Mouse (Mus musculus): Measurements from ENCODE around the gene Klhl10.

The Klhl10 gene

DNA sequence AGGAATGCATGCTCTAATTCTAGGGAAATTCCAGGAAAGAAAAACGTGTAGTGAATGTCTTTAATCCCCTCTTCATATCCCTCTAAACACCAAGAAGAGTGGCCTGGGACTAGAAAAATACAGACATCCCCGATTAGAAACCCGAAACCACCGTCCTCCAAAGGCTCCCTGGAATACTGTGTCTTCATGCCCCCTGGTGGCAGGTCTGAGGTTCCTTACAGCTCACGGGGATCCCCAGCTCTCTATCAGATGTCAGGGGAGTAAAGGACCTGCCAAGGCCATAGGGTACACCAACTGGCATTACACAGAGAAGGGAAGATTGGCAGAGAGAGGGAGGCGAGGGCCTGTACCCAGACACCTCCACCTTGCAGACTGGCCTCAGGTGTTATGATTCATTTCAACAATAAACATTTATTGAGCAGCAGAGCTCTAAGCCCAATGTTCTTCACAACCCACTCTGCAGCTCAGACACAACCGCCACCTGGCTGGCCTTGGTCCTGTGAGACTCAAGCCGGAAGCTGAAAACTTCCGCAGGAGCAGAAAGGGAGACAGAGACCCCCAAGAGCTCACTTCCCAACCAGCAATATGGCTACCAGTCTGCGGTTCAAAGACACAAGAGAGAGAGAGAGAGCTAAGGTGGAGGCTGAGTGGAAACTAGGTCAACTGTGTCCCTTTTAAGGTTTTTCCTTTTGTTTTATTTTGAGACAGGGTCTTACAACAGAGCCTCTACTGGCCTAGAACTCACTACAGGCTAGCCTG is 33.5 kb upstream of the Klhl10 start:
- peak; percentile 82 for DNase-seq (ENCODE audit: low spot score)

DNA sequence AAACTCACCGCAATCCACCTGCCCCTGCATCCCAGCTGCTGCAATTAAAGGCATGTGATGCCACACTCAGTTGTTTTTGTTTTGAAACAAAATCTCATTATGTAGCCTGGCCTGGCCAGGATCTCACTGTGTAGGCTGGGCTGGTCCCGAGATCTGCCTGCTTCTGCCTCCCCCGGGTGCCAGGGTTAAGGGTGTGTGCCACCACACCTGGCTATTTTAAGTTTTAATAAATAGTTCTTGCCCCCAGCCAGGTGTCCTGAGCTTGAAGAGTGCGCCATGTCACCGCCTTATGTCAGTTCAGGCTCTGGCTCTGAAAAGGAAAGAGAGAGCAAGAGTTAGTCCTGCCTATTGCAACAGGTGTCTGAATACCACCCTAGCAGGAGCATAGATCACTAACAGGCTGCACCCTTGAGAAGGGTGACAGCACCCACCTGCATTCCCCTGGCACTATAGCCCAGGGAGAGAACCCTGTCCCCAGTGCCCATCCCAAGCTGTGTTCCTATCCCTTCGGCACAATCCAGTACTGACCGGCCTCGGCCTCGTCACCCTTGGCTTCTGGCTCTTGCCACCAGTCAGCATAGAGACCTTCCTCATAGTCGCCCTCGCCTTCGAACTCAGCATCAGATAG is 32.8 kb upstream of the Klhl10 start:
- DNase-seq (ENCODE audit: low spot score) = no peak

DNA sequence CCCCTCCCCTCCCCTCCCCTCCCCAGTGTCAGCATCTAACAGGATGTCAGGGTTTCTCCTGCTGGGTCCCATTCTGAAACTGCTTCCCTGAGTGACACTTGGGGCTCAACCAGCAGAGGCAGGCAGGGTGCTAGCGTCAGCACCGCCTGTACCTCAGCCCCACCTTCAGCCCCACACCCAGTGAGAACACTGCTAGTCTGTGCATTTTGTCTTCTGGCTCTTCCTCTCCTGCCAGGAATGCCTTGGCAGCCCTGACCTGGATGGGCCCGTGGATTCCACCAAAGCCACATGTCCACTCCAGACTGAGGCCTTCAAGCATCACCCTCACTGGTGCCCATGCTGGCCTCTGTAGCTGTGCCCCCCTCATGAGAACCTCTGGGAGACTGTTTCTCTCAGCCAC is 32.0 kb upstream of the Klhl10 start:
- DNase-seq (ENCODE audit: low spot score) = no peak

DNA sequence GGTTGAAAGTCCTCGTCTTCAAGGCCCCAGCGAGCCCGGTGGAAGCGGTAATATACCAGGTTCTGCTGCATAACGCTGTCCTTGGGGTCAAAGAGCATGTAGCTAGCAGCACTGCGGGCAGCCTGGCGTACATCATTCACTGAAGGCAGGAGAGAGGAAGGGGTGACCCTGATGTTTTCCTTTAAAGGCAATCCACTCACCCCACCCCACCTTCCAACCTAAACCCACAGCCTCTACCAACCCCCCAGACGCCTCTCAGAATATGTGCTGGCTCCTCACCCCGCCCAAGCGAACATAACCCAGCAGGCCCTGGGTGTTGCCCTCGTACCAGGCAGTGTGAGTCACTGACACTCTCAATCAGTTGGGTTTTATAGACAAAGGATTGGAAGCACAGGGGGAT is 30.0 kb upstream of the Klhl10 start:
- no peak for DNase-seq (ENCODE audit: low spot score)

DNA sequence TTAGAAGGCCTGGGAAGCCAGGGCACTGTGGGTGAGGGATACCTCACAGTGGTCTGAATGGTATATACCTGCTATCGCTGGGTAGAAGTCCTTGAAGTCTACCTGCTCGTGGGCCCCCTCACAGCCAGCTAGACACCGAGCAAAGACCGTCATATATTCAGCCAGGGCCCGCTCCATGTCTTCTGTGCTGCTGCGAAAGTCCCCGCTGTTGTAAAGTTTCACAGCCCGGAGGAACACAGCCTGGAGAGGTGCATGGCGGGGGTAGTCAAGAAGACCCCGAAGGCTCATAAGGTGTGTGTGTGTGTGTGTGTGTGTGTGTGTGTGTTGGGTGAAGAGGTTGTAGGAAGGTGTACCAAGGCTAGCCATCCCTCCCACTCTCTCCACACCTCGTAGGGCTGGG is 28.2 kb upstream of the Klhl10 start:
- no peak for DNase-seq (ENCODE audit: low spot score)

DNA sequence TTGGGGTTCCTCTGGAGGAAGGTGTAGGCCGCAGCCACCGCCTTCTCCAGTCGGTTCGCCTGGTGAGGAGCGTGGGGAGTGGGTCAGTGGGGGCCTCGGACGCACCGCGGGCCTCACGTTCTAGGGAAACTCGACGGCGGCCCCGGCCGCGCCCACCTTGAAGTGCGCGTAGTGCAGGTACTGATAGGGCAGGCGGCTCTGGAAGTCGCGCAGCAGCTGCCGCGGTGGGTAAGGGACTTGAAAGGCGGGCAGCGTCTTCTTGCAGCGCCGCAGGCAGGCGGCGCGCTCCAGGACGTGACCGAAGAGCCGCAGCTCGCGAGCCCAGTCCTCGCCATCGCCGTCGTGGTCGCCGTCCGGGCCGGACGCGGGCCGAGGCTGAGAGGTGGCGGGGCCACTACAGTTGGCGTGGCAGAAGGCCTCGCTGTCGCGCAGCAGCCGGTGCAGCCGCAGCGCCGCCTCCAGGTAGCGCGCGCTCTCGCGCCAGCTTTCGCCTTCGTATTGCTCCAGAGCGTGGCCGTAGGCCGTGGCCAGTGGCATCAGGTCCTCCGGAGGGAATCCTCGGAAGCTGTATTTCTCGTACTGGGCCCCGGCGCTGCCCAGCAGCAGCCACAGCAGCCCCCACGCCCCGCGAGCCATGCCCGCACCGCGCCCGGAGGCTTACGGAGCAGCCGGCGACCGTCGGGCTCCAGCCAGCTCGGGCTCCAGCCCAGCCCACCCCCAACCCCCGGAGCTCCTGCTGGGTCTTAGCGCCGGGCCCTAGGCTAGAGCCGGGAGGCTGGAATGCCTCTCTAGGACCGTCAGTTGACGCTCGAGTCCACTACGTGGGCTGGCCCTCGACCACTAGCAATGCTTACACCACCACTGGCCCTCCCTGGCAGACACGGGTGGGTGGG is 27.4 kb upstream of the Klhl10 start, which contains the start of gene P3h4:
P3h4 (minus strand) TSS at position 816 of the 893 bp plus-strand sequence.
- DNase-seq (ENCODE audit: low spot score) = peak; percentile 87

DNA sequence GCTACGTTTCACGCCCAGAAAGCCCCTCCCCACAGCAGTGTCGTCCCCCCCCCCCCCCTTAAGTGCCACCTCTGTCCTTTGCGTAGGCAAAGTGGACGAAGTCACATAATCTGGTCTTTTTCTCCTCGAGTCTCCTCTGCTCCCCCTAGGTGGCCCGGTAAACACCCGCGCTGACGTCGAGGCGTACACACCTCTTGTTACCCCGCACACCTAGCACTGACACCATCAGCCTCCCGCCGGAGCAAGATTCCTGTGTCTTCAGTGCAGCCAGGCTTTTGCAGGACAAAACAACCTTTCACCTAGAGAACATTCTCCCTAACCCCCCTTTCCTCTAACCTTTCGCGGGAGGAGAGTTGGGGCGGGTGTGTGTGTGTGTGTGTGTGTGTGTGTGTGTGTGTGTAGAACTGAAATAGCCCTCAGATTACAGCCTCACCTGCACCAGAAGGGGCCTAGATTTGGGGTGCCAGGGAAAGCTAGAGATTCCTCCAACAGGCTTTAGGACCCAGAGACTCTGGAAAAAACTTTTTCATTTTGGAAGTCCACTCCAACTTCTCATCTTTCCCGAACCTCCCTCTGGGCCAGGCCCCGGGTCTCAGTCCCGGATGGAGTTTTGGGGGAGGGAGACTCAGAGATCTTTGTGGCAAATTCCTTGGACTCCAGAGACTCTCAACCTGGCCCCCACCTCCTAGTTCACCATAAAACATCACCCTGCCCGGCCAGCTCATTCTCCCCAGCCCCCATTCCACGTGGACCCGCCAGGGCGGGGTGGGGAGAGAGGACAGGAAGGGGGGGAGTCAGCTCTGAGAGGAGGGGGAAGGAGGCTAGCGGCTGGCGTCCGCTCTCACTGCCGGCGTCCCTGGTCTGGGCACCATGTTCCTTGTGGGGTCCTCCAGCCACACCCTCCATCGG is 26.5 kb upstream of the Klhl10 start, which contains the start of gene Fkbp10:
Fkbp10 (plus strand) TSS at position 784 of the 909 bp plus-strand sequence.
- peak; percentile 58 for DNase-seq (ENCODE audit: low spot score)

DNA sequence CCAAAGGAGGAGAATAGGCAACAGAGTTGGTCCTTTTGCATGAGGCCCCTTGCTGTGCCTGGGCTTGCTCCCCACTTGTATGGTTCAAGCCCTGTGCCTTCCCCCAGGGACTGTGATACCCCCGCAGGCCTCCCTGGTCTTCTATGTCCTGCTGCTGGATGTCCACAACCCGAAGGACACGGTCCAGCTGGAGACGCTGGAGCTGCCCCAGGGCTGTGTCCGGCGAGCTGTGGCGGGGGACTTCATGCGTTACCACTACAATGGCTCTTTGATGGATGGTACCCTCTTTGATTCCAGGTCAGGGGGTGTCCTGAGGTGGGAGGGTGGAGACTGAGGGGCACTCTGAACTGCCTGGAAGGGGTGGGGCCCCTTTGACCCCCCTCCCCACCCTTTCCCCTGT is 20.2 kb upstream of the Klhl10 start:
- DNase-seq (ENCODE audit: low spot score) = no peak

DNA sequence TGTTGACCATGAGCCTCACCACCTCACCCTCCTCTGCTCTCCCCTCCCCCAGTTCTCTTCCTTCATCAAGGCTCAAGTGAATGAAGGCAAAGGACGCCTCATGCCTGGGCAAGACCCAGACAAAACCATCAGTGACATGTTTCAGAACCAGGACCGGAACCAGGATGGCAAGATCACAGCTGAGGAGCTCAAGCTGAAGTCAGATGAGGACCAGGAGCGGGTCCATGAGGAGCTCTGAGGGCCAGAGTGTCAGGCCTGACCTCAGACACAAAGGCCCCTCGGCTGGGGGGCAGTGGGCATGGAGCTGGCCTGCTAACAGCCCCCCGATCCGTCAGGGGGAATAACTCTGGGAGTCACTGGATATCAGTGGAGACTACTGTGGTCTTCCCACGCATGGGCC is 17.9 kb upstream of the Klhl10 start:
- no peak for DNase-seq (ENCODE audit: low spot score)

DNA sequence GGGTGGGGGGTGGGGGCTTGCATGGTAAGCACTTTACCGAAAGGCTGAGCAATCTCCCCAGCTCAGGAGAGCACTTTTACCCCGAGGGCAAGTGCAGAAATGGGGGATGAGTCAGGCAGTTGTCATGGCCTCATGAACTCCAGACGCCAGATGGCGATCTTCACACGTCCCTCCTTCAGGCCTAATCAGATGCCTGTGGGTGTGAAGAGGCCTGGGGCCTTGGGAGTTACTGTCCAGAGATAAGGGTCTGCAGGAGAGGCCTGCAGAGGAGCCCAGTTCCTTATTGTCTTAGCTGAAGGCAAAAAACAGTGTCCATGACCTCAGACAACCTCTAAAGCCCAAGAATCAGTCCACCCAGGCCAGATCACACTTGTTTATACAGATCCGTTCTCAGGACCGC is 15.9 kb upstream of the Klhl10 start:
- DNase-seq (ENCODE audit: low spot score) = peak; percentile 92

DNA sequence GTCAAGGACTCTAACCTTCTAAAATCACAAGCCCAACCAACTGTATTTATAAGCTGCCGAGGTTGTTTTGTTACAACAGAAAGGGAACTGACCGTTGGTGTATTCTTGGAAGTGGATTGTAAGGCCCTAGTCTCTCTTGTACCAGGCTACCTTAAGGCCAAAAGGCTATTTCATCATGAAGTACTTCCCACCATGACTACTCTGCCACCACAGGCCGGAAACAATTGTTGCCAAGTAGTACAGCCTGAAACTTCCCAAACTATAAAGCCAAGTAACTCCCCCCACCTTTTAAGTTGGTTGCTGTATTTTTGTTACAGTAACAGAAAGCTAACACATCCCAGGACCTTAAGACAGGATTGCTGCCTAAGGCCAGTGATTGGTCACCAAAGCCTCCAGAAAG is 14.9 kb upstream of the Klhl10 start:
- DNase-seq (ENCODE audit: low spot score) = no peak

DNA sequence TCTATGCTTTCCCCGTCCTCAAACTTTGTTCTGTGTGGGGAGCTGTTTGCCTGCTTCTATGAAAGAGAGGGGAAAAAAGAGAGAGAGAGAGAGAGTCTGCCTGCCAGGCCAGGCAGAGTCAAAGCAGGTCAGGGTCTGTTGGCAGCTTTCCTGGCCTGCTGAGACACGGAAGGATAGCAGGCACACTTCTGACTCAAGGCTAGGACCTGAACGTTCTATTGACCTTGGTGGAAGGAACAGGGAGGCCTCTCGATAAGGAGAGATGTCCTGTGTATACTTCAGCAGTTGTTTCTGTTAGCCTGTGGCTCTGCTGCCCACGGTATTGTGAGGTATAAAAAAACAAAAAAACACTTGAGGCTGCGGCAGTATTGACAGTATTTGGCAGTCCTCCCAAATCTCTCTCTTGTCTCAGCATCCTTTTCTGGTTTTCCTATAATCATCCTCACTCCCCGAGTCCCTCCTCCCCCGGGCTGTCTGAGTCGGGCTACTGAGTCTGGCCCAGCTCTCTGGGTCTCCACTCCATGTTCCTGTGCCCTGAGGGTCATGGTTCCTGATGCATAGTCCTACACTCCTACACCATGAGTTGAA is 13.0 kb upstream of the Klhl10 start:
- no peak for DNase-seq (ENCODE audit: low spot score)

DNA sequence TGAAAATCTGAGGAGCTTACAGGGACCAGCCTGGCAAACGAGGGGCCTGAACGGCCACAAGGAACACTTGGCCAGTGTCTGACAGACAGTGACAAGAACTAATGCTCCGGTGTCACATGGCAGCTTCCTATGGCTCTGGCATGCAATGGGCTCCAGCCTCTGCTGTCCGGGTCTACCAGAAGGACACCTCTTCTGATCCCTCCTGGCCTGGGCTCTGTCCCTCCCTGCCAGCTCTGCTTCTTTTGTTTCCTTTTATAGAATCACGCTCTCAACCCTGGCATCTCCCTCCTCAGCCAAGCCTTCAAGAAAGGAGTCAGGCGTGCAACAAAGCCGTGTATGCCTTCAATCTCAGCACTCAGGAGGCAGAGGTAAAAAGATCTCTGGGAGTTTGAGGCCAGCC is 11.7 kb upstream of the Klhl10 start:
- DNase-seq (ENCODE audit: low spot score) = no peak

DNA sequence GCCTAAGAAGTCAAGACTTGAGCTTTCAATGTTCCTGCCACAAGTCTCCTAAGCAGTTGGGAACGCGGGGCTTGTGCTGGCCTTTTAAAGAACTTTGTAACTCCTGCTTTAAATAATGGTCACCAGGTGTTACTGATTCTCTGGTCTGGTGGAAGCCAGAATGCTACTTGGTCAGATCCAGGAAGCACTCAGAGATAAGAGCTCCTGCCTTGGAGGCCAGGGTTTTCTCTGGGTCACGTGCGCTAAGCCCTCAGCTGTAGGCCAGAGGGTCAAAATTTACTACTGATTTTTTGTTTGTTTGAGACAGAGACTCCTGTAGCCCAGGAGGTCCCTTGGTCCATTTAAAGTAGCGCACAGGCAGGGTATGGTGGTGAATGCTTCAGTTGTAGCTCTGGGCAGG is 9.7 kb upstream of the Klhl10 start:
- no peak for DNase-seq (ENCODE audit: low spot score)

DNA sequence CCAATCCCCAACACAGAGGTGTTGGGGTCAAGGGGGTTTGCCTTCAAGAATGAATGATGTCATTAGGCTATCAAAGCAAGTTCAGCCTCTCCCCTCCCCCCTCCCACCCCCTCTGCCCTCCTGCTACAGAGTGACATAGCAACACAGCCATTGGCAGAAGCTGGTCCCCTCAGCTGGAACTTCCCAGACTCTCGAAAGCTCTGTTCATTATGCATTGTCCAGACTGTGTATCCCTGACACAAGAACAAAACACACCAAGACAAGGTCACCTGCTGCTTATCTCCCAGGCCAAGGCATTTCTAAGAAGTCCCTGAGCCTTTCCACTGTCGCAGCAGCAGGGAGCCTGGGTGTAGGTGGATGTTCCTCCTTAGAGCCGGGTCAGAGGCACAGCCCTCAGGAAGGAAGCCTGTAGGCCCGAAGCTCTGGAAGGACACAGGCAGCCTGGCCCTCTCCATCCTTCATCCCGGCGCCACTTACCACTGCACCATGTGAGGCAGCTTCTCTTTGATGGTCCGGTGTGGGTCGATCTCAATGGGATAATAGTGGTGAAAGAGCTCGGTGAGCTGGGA is 6.0 kb upstream of the Klhl10 start:
- no peak for DNase-seq (ENCODE audit: low spot score)

DNA sequence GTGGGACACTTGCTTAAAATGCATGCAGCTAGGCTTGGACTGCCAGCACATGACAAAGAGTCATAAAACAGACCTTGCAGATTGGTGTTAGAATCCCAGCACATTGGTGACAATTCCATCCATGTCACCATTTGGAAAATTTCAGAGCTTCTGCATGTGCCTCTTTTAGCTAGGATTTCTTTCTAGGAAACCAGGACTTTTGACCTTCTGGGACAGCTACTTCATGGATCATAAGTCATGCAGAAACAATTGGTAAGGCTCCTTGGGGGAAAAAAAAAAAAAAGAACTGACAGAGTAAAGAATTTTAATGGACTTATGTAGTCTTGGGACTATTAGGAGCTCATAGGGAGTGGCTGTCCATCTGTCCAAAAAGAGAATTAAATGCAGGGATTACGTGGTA is 3.8 kb upstream of the Klhl10 start:
- no peak for DNase-seq (ENCODE audit: low spot score)

DNA sequence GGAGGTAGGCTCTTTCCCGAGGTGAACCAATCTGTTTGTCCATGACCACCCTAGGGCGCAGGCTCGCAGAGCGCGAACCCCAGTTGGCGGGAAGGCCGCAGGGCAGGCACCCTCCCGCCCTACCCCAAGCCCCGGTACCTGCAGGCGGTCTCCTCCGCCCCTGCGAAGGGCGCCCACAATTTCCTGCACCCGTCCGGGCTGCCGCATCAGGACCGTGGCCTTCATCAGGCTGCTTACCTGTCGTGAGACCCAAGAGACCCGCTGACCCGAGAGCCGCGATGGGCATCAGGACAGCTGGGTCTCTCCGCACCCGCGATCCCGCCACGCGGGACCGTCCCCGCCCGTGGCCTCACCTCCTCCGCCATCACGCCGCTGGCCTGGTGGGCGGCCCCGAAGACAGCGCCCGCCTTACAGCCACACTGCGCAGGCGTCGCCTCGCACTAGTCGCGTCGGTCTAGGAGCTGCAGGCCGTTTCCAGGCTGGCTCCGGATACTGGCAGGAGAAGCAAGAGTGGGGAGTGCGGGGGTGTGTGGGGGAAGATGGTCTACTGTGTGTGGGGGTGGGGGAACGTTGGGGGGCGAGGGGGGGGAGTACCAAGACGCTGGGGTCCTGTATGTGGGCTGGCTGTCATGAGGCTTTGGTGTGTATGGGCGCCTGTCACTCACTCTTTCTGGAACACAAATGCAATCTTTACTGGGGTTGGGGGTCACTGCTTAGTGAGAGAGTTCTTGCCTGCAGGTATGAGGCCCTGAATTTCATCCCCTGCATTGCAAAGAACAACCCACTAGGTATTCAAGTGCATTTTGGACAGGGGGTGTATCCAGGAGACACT is 810 bp upstream of the Klhl10 start:
- peak; percentile 87 for DNase-seq (ENCODE audit: low spot score)

DNA sequence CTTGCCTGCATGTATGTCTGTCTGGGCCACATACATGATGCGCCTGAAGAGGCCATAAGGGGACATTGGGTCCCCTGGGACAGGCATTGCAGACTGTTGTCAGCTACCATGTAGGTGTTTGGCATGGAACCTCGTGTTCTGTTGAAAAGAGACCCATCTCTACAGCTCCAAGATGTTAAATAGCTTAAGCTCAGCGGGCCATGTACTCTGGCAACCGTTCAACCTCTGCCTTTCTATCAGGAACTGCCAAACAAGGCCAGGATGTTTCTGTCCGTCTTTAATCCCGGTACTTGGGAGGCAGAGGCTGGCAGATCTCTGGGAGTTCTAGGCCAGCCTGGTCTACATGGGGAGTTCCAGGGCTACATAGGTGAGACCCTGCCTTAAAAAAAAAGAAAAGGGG is 908 bp downstream of the Klhl10 start:
- no peak for DNase-seq (ENCODE audit: low spot score)

DNA sequence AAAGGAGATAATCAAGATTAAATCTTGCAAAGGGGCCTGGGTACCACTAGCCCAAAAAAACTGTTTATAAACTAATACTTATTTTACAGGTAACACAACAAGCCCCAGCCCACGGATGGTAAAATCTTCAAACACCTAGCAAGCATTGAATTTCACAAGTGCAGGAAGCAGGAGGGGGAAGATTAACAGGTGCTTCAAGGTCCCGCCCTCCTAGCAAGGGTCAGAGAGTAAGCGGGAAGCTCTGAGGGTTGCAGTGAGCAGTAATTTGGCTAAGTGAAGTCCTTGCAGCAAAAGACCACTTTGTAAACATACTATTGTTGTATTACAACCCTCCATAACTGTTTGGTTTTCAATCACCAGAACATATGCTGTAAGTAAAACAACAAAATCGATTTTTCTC is 15.5 kb downstream of the Klhl10 start:
- DNase-seq (ENCODE audit: low spot score) = no peak

DNA sequence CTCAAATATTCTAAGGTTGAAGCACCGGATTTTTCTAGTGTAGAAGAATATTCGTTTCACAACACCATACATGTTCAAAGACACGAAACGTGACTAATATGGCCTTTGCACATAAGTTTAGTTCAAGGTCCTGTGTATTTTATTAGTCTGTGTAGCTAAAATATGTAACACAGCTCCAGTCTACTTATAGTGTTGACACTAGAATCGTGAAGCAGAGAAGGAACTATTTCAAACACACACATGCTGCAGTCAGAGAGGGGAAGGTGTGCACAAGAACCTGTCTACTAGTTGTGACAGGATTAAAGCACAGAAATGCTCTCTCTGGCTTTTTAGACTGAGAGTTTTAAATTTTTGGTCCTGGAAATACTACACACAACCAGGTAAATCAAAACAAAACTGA is 16.0 kb downstream of the Klhl10 start:
- DNase-seq (ENCODE audit: low spot score) = no peak

Measured in retina, embryonic 14.5 days (tissue).